Mouse (Mus musculus): ENCODE measurements at regions not wholly inside any gene's neighbourhood (a gene's known extent, or its start where the extent isn't known, plus 50 kb on each side); places are given as distances from the start of the nearest gene placed in this dataset.

DNA sequence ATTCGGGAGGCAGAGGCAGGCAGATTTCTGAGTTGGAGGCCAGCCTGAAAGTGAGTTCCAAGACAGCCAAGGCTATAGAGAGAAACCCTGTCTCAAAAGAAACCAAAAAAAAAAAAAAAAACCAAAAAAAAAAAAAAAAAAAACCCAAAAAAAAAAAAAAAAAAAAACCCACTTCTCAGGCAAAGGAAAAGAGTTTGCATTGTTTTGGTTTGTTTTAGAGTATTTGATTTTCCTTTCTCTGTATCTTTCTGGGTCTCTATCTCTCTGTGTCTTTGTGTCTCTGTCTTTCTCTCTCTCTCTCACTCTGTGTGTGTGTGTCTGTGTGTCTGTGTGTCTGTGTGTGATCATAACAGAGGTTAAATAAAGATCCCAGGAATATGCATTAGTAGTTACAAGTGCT lies 95.7 kb upstream of the AI593442 start:
- no peak for DNase-seq (ENCODE audit: low spot score)
- no peak overlapping the region for H3K4me3 ChIP-seq (ENCODE audit: low read depth, low read length)
- H3K9ac ChIP-seq (ENCODE audit: low read length), result no peak overlapping the region
- H3K27ac ChIP-seq (replicated peaks; ENCODE audit: low read depth, low read length), result no peak overlapping the region
- H3K4me1 ChIP-seq (ENCODE audit: control insufficient read depth, insufficient read depth, low read length), result no peaks in the 10 kb centered on the region
- no peaks in the 10 kb centered on the region for H3K27me3 ChIP-seq (ENCODE audit: control insufficient read depth, insufficient read depth, low read length)
- no peak for ATAC-seq (ENCODE audit: insufficient number of reproducible peaks, low FRiP score, low TSS enrichment, low read depth)
- H3K36me3 ChIP-seq (ENCODE audit: control insufficient read depth, insufficient read depth, low read length), result no peaks in the 10 kb centered on the region
- H3K4me2 ChIP-seq (ENCODE audit: low read depth, severe bottlenecking), result no peak overlapping the region
- H3K9me3 ChIP-seq (ENCODE audit: control insufficient read depth, low read length), result no peaks in the 10 kb centered on the region
- WGBS, result 100% methylated on average over 1 of the region's 1 CpGs

DNA sequence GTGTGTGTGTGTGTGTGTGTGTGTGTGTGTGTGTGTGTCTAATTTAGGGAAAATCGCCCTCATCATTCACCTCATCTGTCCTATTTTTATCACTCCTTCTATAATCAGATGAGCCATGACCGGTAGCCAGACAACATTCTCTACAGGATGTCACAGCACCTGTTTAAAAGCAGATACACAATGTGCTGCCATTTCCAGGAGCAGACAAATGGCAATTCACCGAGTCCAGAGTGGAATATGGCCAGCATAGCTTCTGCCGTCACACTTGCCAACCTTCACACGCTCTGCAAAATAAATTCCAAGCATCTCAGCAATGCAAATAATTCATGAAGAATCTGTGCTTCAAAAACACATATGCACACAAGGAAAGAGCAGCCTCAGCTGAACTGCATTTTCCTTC lies 88.5 kb upstream of the AI593442 start:
- Histone ChIP-seq H3K27me3 (ENCODE audit: control insufficient read depth, insufficient read depth, low read length) (no peaks in the 10 kb centered on the region), H3K4me3 (ENCODE audit: low read depth, low read length) (no peak overlapping the region), H3K4me1 (ENCODE audit: control insufficient read depth, insufficient read depth, low read length) (no peaks in the 10 kb centered on the region), H3K9ac (ENCODE audit: low read length) (no peak overlapping the region), H3K9me3 (ENCODE audit: control insufficient read depth, low read length) (no peaks in the 10 kb centered on the region), H3K27ac (replicated peaks; ENCODE audit: low read depth, low read length) (no peak overlapping the region), H3K36me3 (ENCODE audit: control insufficient read depth, insufficient read depth, low read length) (no peaks in the 10 kb centered on the region), H3K4me2 (ENCODE audit: low read depth, severe bottlenecking) (no peak overlapping the region)
- DNase-seq (ENCODE audit: low spot score) (no peak), ATAC-seq (ENCODE audit: insufficient number of reproducible peaks, low FRiP score, low TSS enrichment, low read depth) (no peak)
- 87% methylated on average over 5 of the region's 5 CpGs for WGBS

DNA sequence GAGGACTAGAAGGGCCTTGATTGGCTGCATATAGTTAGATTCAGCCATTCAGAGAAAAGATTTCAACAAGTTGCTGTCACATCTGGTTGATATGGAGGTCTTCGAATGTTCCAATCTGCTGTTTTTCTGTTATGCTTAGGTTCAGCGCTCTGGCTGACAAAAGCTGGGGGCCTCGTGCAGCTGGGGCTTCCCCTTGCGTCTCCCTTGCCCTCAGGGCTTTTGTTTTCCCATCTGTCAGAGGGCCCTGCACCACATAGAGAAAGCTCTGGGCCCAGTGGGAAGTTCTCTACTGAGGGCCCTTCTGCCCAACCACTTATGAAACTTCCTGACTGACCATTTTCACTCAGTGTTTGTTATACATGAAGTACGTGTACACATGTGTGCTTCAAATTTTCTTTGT lies 86.2 kb upstream of the AI593442 start:
- no peak overlapping the region for H3K4me3 ChIP-seq (ENCODE audit: low read depth, low read length)
- 74% methylated on average over 5 of the region's 5 CpGs for WGBS
- ATAC-seq (ENCODE audit: insufficient number of reproducible peaks, low FRiP score, low TSS enrichment, low read depth) (no peak), DNase-seq (ENCODE audit: low spot score) (no peak)
- H3K9ac ChIP-seq (ENCODE audit: low read length), result no peak overlapping the region
- H3K4me2 ChIP-seq (ENCODE audit: low read depth, severe bottlenecking), result no peak overlapping the region
- no peak overlapping the region for H3K27ac ChIP-seq (replicated peaks; ENCODE audit: low read depth, low read length)
- H3K9me3 ChIP-seq (ENCODE audit: control insufficient read depth, low read length), result no peaks in the 10 kb centered on the region
- no peaks in the 10 kb centered on the region for H3K27me3 ChIP-seq (ENCODE audit: control insufficient read depth, insufficient read depth, low read length)
- no peaks in the 10 kb centered on the region for H3K36me3 ChIP-seq (ENCODE audit: control insufficient read depth, insufficient read depth, low read length)
- no peaks in the 10 kb centered on the region for H3K4me1 ChIP-seq (ENCODE audit: control insufficient read depth, insufficient read depth, low read length)

DNA sequence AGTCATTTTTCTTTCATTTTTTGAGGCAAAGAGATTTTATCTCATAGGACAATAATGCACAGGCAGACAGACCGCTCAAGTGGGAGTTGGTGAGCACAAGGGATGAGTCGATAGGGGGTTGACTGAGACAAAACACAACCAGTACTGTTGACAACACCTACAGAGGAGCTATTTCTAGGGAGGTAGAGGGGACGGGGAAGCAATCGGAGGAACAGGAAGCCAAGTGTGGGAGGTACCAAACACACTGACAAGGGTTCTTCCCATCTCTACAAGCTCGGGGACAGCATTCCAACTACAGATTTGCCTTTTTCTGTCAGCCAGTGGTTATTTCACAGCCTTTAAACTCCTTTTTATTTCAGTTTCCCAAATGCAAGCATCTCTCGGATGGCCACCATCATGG lies 83.3 kb upstream of the AI593442 start:
- Histone ChIP-seq H3K27me3 (ENCODE audit: control insufficient read depth, insufficient read depth, low read length) (no peaks in the 10 kb centered on the region), H3K36me3 (ENCODE audit: control insufficient read depth, insufficient read depth, low read length) (no peaks in the 10 kb centered on the region), H3K4me3 (ENCODE audit: low read depth, low read length) (no peak overlapping the region), H3K27ac (replicated peaks; ENCODE audit: low read depth, low read length) (no peak overlapping the region), H3K4me2 (ENCODE audit: low read depth, severe bottlenecking) (no peak overlapping the region), H3K9me3 (ENCODE audit: control insufficient read depth, low read length) (no peaks in the 10 kb centered on the region), H3K9ac (ENCODE audit: low read length) (no peak overlapping the region), H3K4me1 (ENCODE audit: control insufficient read depth, insufficient read depth, low read length) (no peaks in the 10 kb centered on the region)
- DNase-seq (ENCODE audit: low spot score) (no peak), ATAC-seq (ENCODE audit: insufficient number of reproducible peaks, low FRiP score, low TSS enrichment, low read depth) (no peak)
- 88% methylated on average over 6 of the region's 6 CpGs for WGBS

DNA sequence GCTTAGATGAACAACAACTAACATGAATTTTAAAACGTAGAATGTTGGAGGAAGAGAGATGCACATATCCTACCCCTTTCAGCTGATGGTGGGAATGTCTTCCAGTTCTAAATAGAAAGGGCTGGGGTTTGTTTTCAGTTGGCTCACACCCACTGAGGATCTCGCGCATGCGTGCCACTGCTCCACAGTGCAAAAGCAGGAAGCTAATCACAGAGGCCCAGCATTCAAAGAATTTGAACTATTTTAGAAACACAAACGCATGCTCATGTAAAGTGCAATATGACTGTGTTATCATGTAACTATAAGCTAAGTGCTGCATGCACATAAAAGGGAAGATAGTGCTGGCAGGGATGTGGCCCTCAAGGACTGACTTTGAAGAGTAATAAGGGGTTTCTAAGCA lies 81.7 kb upstream of the AI593442 start:
- Histone ChIP-seq H3K4me1 (ENCODE audit: control insufficient read depth, insufficient read depth, low read length) (no peaks in the 10 kb centered on the region), H3K9ac (ENCODE audit: low read length) (no peak overlapping the region), H3K4me3 (ENCODE audit: low read depth, low read length) (no peak overlapping the region), H3K27me3 (ENCODE audit: control insufficient read depth, insufficient read depth, low read length) (no peaks in the 10 kb centered on the region), H3K4me2 (ENCODE audit: low read depth, severe bottlenecking) (no peak overlapping the region), H3K27ac (replicated peaks; ENCODE audit: low read depth, low read length) (no peak overlapping the region), H3K36me3 (ENCODE audit: control insufficient read depth, insufficient read depth, low read length) (no peaks in the 10 kb centered on the region), H3K9me3 (ENCODE audit: control insufficient read depth, low read length) (no peaks in the 10 kb centered on the region)
- ATAC-seq (ENCODE audit: insufficient number of reproducible peaks, low FRiP score, low TSS enrichment, low read depth) (no peak), DNase-seq (ENCODE audit: low spot score) (no peak)
- 87% methylated on average over 5 of the region's 5 CpGs for WGBS

DNA sequence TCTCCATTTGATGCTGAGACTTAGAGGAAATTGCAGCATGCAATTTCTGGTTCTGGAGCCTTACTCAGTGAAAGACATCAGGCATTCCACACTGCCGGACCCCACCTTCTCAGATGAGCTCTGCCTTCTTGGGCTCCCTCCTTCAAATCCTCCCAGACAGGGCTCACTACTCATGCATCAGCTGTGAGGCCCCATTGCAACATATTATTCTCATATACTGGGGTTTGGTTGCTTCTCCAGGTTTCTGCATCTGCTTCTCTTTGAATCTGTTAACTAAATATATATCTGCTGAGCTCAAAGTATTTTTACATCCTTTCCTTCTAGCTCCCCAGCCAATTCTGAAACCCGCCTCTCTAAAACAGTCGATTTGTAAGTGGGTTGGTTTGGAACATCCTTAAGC lies 68.8 kb upstream of the AI593442 start:
- H3K9me3 ChIP-seq (ENCODE audit: control insufficient read depth, low read length), result no peaks in the 10 kb centered on the region
- no peaks in the 10 kb centered on the region for H3K4me1 ChIP-seq (ENCODE audit: control insufficient read depth, insufficient read depth, low read length)
- H3K4me2 ChIP-seq (ENCODE audit: low read depth, severe bottlenecking), result no peak overlapping the region
- DNase-seq (ENCODE audit: low spot score) (no peak), ATAC-seq (ENCODE audit: insufficient number of reproducible peaks, low FRiP score, low TSS enrichment, low read depth) (no peak)
- no peak overlapping the region for H3K4me3 ChIP-seq (ENCODE audit: low read depth, low read length)
- no peaks in the 10 kb centered on the region for H3K36me3 ChIP-seq (ENCODE audit: control insufficient read depth, insufficient read depth, low read length)
- H3K27me3 ChIP-seq (ENCODE audit: control insufficient read depth, insufficient read depth, low read length), result no peaks in the 10 kb centered on the region
- H3K9ac ChIP-seq (ENCODE audit: low read length), result no peak overlapping the region
- 93% methylated on average over 3 of the region's 3 CpGs for whole genome bisulfite sequencing
- H3K27ac ChIP-seq (replicated peaks; ENCODE audit: low read depth, low read length), result no peak overlapping the region

DNA sequence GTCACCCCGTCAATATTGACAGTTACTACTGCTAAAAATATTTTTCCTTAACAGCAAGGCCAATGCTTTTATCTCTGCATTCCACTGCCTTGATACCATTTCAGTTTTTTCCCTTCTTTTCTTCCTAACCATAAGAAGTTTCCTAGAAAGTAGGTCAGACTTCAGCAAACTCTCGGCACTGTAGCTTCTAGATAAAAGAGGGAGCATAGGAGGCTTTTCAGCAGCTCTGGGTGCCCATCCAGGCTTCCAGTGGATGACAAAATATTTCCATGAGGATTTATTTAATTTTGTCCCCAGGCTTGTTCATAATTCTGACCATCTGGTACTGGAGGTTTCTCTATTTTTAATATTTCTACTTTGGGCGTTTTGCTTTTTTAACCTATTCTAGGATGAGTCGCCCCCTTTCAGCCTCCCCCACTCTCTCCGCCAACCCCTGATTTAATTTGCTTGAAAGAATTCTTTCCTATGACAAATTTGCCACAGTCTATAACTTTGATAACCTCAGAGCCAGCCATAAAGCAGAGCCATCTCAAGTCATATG lies 59.0 kb upstream of the AI593442 start:
- H3K4me1 ChIP-seq (ENCODE audit: control insufficient read depth, insufficient read depth, low read length), result no peaks in the 10 kb centered on the region
- H3K36me3 ChIP-seq (ENCODE audit: control insufficient read depth, insufficient read depth, low read length), result no peaks in the 10 kb centered on the region
- no peak overlapping the region for H3K27ac ChIP-seq (replicated peaks; ENCODE audit: low read depth, low read length)
- H3K9ac ChIP-seq (ENCODE audit: low read length), result no peak overlapping the region
- no peak overlapping the region for H3K4me2 ChIP-seq (ENCODE audit: low read depth, severe bottlenecking)
- no peak for DNase-seq (ENCODE audit: low spot score)
- ATAC-seq (ENCODE audit: insufficient number of reproducible peaks, low FRiP score, low TSS enrichment, low read depth), result no peak
- no peaks in the 10 kb centered on the region for H3K9me3 ChIP-seq (ENCODE audit: control insufficient read depth, low read length)
- no peaks in the 10 kb centered on the region for H3K27me3 ChIP-seq (ENCODE audit: control insufficient read depth, insufficient read depth, low read length)
- H3K4me3 ChIP-seq (ENCODE audit: low read depth, low read length), result no peak overlapping the region
- WGBS, result 89% methylated on average over 5 of the region's 5 CpGs

Measured in limb, embryonic 11.5 days (tissue).